Mouse (Mus musculus) lung, adult 2 months (tissue): ENCODE data around the gene Nhs.

Experiments used
- CTCF ChIP-seq: fragments of 200-500 bp; IDR thresholded peaks from 2 replicates; pipeline ENCODE4 v1.5.1; 2011; ENCODE audit warnings: mild to moderate bottlenecking, low read length, control low read depth; ENCODE audit not compliant: insufficient read depth
- POLR2A ChIP-seq: fragments of 200-500 bp; IDR thresholded peaks from 2 replicates; pipeline ENCODE4 v1.6.1; 2011; ENCODE audit warnings: low read depth, mild to moderate bottlenecking, control low read depth, low read length, borderline replicate concordance; ENCODE audit errors: extremely low read depth

- TF ChIP-seq CTCF, result no peak
- no peak for TF ChIP-seq POLR2A
Measured at GRCm38 (mm10) chrX:161952356-161952755, 207.2 kb downstream of the Nhs start.
